In the genomic region with DNA sequence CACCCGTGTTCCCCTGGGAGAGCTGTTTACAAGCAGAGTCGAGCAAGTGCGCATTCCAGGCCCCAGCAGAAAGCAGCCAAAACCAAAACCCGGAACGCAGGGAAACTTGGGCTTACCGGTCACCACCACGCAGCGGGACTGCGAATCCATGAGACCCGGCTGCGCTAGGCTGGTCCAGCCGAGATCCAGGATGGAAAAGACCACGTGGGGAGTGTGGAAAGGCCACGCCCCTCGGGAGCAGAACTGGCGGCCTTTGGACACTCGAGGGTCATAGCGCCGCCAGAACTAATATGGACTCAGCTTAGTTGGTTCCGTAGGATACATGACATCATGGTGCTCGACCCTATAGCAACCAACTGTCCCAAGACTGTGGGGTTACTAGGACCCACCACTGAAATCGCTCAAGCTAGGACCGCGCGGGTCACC, we compare ENCODE assay signal across 8 mouse cellular contexts. TPM values are rescaled to one million over a fixed set of nuclear protein-coding genes. Genes with fewer than 3 reads are reported as not detected.
DNase-seq lines count a peak whose midpoint lies in the region; ATAC-seq and TF ChIP-seq lines count a peak whose summit lies in the region.

A gene (minus strand): TSS at position 206 of the 426 bp plus-strand sequence.

- TF ChIP-seq EP300 in liver, postnatal 0 days (IDR thresholded peaks at IDR 0.05; ENCODE audit: low read depth), result no peak

- peak; percentile 15 to 29 for DNase-seq in right cerebral cortex, adult 2 months (ENCODE audit: low spot score in 2 of 2)
- no peak for DNase-seq in right cerebral cortex, postnatal 36 days (ENCODE audit: low spot score in 2 of 2)
- DNase-seq in embryonic facial prominence, embryonic 10.5 days (ENCODE audit: low spot score), result peak; percentile 62
- DNase-seq in heart, adult 9 months (ENCODE audit: low spot score in 2 of 2), result peak; percentile 62 to 67
- peak; percentile 87 for DNase-seq in kidney, adult 2 months
- peak; percentile 49 for DNase-seq in liver, postnatal 0 days
- DNase-seq in natural killer cell, adult 2 months (ENCODE audit: low spot score in 2 of 2), result no peak

- peaks cover 26% of the 10 kb centered on the region for H3K27me3 ChIP-seq in embryonic facial prominence, embryonic 10.5 days (replicated peaks; ENCODE audit: low read depth, poor library complexity, severe bottlenecking)
- no peaks in the 10 kb centered on the region for H3K27me3 ChIP-seq in kidney, adult 2 months (replicated peaks; ENCODE audit: control insufficient read depth, insufficient read depth, low read length)
- H3K27me3 ChIP-seq in liver, postnatal 0 days (ENCODE audit: insufficient read depth, low read length), result 0 out of 2 replicates have a peak, but pooled peaks cover 5% of the 10 kb centered on the region
- H3K27me3 ChIP-seq in neural tube, embryonic 15.5 days (replicated peaks), result peaks cover 10% of the 10 kb centered on the region; the same call in 1 of the 2 replicates

- H3K9ac ChIP-seq in liver, postnatal 0 days (replicated peaks), result no peak within 1 kb of the TSS
- H3K9ac ChIP-seq in neural tube, embryonic 15.5 days (replicated peaks), result 0 out of 2 replicates have a peak within 1 kb of the TSS, but pooled peaks have one; percentile 20

- peak; percentile 83 for ATAC-seq in liver, postnatal 0 days
- 0 out of 2 replicates have a peak, but pooled peaks have one; percentile 57 for ATAC-seq in neural tube, embryonic 15.5 days (ENCODE audit: low FRiP score)

- H3K9me3 ChIP-seq in embryonic facial prominence, embryonic 10.5 days, result no peaks in the 10 kb centered on the region
- H3K9me3 ChIP-seq in liver, postnatal 0 days (ENCODE audit: low read length), result no peaks in the 10 kb centered on the region
- no peaks in the 10 kb centered on the region for H3K9me3 ChIP-seq in neural tube, embryonic 15.5 days (replicated peaks)

- peaks cover 45% of the 10 kb centered on the region for H3K4me1 ChIP-seq in embryonic facial prominence, embryonic 10.5 days
- peaks cover 4% of the 10 kb centered on the region; the same call in 1 of the 2 replicates for H3K4me1 ChIP-seq in kidney, adult 2 months (ENCODE audit: control insufficient read depth, insufficient read depth, low read length)
- peaks cover 8% of the 10 kb centered on the region; the same call in 1 of the 2 replicates for H3K4me1 ChIP-seq in liver, postnatal 0 days (ENCODE audit: insufficient read depth)
- H3K4me1 ChIP-seq in neural tube, embryonic 15.5 days, result peaks cover 16% of the 10 kb centered on the region

- no peak for TF ChIP-seq POLR2A in kidney, adult 2 months (IDR thresholded peaks at IDR 0.05; ENCODE audit: low read depth, low read length)

- 7% methylated on average over 25 of the region's 25 CpGs for WGBS in embryonic facial prominence, embryonic 10.5 days
- WGBS in kidney, adult 2 months, result 3% methylated on average over 25 of the region's 25 CpGs
- 14% methylated on average over 25 of the region's 25 CpGs for WGBS in liver, postnatal 0 days (ENCODE audit: insufficient replicate concordance)
- WGBS in neural tube, embryonic 15.5 days, result 9% methylated on average over 25 of the region's 25 CpGs

- no peak for TF ChIP-seq CTCF in kidney, adult 2 months (conservative IDR thresholded peaks at IDR 0.05; ENCODE audit: insufficient read depth, insufficient read length, low read depth, low read length)
- TF ChIP-seq CTCF in liver, postnatal 0 days (IDR thresholded peaks at IDR 0.05; ENCODE audit: low read depth), result no peak

- H3K27ac ChIP-seq in embryonic facial prominence, embryonic 10.5 days (replicated peaks), result peak within 1 kb of the TSS; percentile 52; the same call in 1 of the 2 replicates
- H3K27ac ChIP-seq in kidney, adult 2 months (ENCODE audit: insufficient read depth, low read depth, low read length), result peak within 1 kb of the TSS; percentile 18; the same call in 1 of the 2 replicates
- H3K27ac ChIP-seq in liver, postnatal 0 days (ENCODE audit: low read depth), result no peak within 1 kb of the TSS
- H3K27ac ChIP-seq in neural tube, embryonic 15.5 days (replicated peaks), result no peak within 1 kb of the TSS

- no peaks in the 10 kb centered on the region for H3K36me3 ChIP-seq in embryonic facial prominence, embryonic 10.5 days (replicated peaks)
- no peaks in the 10 kb centered on the region for H3K36me3 ChIP-seq in kidney, adult 2 months (ENCODE audit: control insufficient read depth, insufficient read depth, low read length)
- no peaks in the 10 kb centered on the region for H3K36me3 ChIP-seq in liver, postnatal 0 days (replicated peaks; ENCODE audit: insufficient read depth, low read length)
- no peaks in the 10 kb centered on the region for H3K36me3 ChIP-seq in neural tube, embryonic 15.5 days

- peak within 1 kb of the TSS; percentile 64 for H3K4me2 ChIP-seq in liver, postnatal 0 days (ENCODE audit: low read depth, low read length)
- H3K4me2 ChIP-seq in neural tube, embryonic 15.5 days, result peak within 1 kb of the TSS; percentile 69

- peak within 1 kb of the TSS; percentile 54 for H3K4me3 ChIP-seq in embryonic facial prominence, embryonic 10.5 days
- H3K4me3 ChIP-seq in kidney, adult 2 months (ENCODE audit: insufficient read depth, low read depth, low read length), result peak within 1 kb of the TSS; percentile 30
- 0 out of 2 replicates have a peak within 1 kb of the TSS, but pooled peaks have one; percentile 4 for H3K4me3 ChIP-seq in liver, postnatal 0 days (ENCODE audit: low read depth, low read length)
- H3K4me3 ChIP-seq in neural tube, embryonic 15.5 days (replicated peaks), result peak within 1 kb of the TSS; percentile 34

RNA-seq across cellular contexts. Expression of the gene that starts here (rescaled TPM):
- not detected in 2 replicates for polyA plus RNA-seq in embryonic facial prominence, embryonic 10.5 days (2016; fragmentation: Nextera tagmentation; extraction: Ambion mirVana)
- 0.16 and 1.1 TPM in 2 replicates for polyA plus RNA-seq in kidney, adult 2 months (2012; rRNA removed)
- not detected in 2 replicates for polyA plus RNA-seq in liver, postnatal 0 days (2015; fragmentation: Nextera tagmentation; extraction: Ambion mirVana)
- polyA plus RNA-seq in neural tube, embryonic 15.5 days (2015; fragmentation: Nextera tagmentation; extraction: Ambion mirVana), result 0.66 TPM in 1 of 2 replicates, not detected in the other

Comparison
In these comparisons a context has a peak if more than half of its experiments do, and no peak if none do; other contexts are left out.
1. DNase-seq: peak in right cerebral cortex, adult 2 months (2 of 2), heart, adult 9 months (2 of 2) and kidney, adult 2 months (single experiment); none in right cerebral cortex, postnatal 36 days (0 of 2) and natural killer cell, adult 2 months (0 of 2).
2. Peak in DNase-seq, H3K4me3 ChIP-seq and H3K27ac ChIP-seq in embryonic facial prominence, embryonic 10.5 days; RNA of the gene not detected or under 1 TPM.
3. Peak in DNase-seq, ATAC-seq, H3K4me3 ChIP-seq and H3K4me2 ChIP-seq in liver, postnatal 0 days; RNA of the gene not detected or under 1 TPM.
4. Peak in ATAC-seq, H3K4me3 ChIP-seq, H3K9ac ChIP-seq and H3K4me2 ChIP-seq in neural tube, embryonic 15.5 days; RNA of the gene not detected or under 1 TPM.
5. H3K4me3 ChIP-seq: peak in every context shown above with its lines; median percentile 54 in embryonic facial prominence, embryonic 10.5 days; 34 in neural tube, embryonic 15.5 days; 30 in kidney, adult 2 months; 4 in liver, postnatal 0 days.